Mouse (Mus musculus): ENCODE measurements at regions not wholly inside any gene's neighbourhood (a gene's known extent, or its start where the extent isn't known, plus 50 kb on each side); places are given as distances from the start of the nearest gene placed in this dataset.
"Not testable (repeated sequence)": the region's sequence is repeated elsewhere in the genome, so short reads cannot be mapped to it uniquely, and the experiment has no call there.

- H3K4me1 ChIP-seq (ENCODE audit: control insufficient read depth, insufficient read depth, low read length): no peaks in the 10 kb centered on the region; the same call in 1 of the 2 replicates
- H3K4me3 ChIP-seq: no peak overlapping the region
- TF ChIP-seq EP300 (IDR thresholded peaks at IDR 0.05; ENCODE audit: insufficient read depth, low read depth, low read length) (no peak), CTCF (IDR thresholded peaks at IDR 0.05) (no peak), POLR2A (IDR thresholded peaks at IDR 0.05; ENCODE audit: insufficient read depth, low read depth, low read length) (no peak)
- no peak overlapping the region for H3K9ac ChIP-seq (ENCODE audit: low read depth, low read length)
- DNase-seq: no peak
- H3K27ac ChIP-seq: no peak overlapping the region
- no peaks in the 10 kb centered on the region for H3K36me3 ChIP-seq (ENCODE audit: control insufficient read depth, insufficient read depth, low read length)
- intact Hi-C loops (cut with DNase I): no loop called here
- H3K27me3 ChIP-seq (ENCODE audit: control insufficient read depth, insufficient read depth, low read length): no peaks in the 10 kb centered on the region
- 84% methylated on average over 9 of the region's 9 CpGs for WGBS
- no peaks in the 10 kb centered on the region for H3K79me2 ChIP-seq (replicated peaks; ENCODE audit: control insufficient read depth, insufficient read depth, low read length)
These were observed 213.0 kb upstream of the Sesn3 start for GRCm38 (mm10) chr9:14061840-14062239.

GRCm38 (mm10) chr9:14062706-14063105 is 212.2 kb upstream of the Sesn3 start:
- 84% methylated on average over 1 of the region's 1 CpGs for WGBS
- Histone ChIP-seq H3K27me3 (ENCODE audit: control insufficient read depth, insufficient read depth, low read length) (no peaks in the 10 kb centered on the region), H3K79me2 (replicated peaks; ENCODE audit: control insufficient read depth, insufficient read depth, low read length) (no peaks in the 10 kb centered on the region), H3K27ac (no peak overlapping the region), H3K4me3 (no peak overlapping the region), H3K9ac (ENCODE audit: low read depth, low read length) (no peak overlapping the region), H3K36me3 (ENCODE audit: control insufficient read depth, insufficient read depth, low read length) (no peaks in the 10 kb centered on the region), H3K4me1 (ENCODE audit: control insufficient read depth, insufficient read depth, low read length) (no peaks in the 10 kb centered on the region; the same call in 1 of the 2 replicates)
- no peak for DNase-seq
- intact Hi-C loops (cut with DNase I): no loop called here
- TF ChIP-seq POLR2A (IDR thresholded peaks at IDR 0.05; ENCODE audit: insufficient read depth, low read depth, low read length) (no peak), CTCF (IDR thresholded peaks at IDR 0.05) (no peak), EP300 (IDR thresholded peaks at IDR 0.05; ENCODE audit: insufficient read depth, low read depth, low read length) (no peak)

- WGBS: 78% methylated on average over 7 of the region's 7 CpGs
- H3K4me1 ChIP-seq (ENCODE audit: control insufficient read depth, insufficient read depth, low read length); H3K27ac ChIP-seq; H3K36me3 ChIP-seq (ENCODE audit: control insufficient read depth, insufficient read depth, low read length); H3K4me3 ChIP-seq; H3K27me3 ChIP-seq (ENCODE audit: control insufficient read depth, insufficient read depth, low read length); H3K79me2 ChIP-seq (replicated peaks; ENCODE audit: control insufficient read depth, insufficient read depth, low read length); H3K9ac ChIP-seq (ENCODE audit: low read depth, low read length); intact Hi-C loops (cut with DNase I); DNase-seq: not testable (repeated sequence)
These were observed 208.1 kb upstream of the Sesn3 start for GRCm38 (mm10) chr9:14066741-14067140.

- H3K27ac ChIP-seq: no peak overlapping the region
- peaks cover 1% of the 10 kb centered on the region; the same call in 1 of the 2 replicates for H3K4me1 ChIP-seq (ENCODE audit: control insufficient read depth, insufficient read depth, low read length)
- no peak for TF ChIP-seq POLR2A (IDR thresholded peaks at IDR 0.05; ENCODE audit: insufficient read depth, low read depth, low read length)
- TF ChIP-seq CTCF (IDR thresholded peaks at IDR 0.05): no peak
- no peak for TF ChIP-seq EP300 (IDR thresholded peaks at IDR 0.05; ENCODE audit: insufficient read depth, low read depth, low read length)
- no peaks in the 10 kb centered on the region for H3K27me3 ChIP-seq (ENCODE audit: control insufficient read depth, insufficient read depth, low read length)
- intact Hi-C loops (cut with DNase I): no loop called here
- H3K9ac ChIP-seq (ENCODE audit: low read depth, low read length): no peak overlapping the region
- no peak overlapping the region for H3K4me3 ChIP-seq
- DNase-seq: no peak
- H3K79me2 ChIP-seq (replicated peaks; ENCODE audit: control insufficient read depth, insufficient read depth, low read length): no peaks in the 10 kb centered on the region
- WGBS: 92% methylated on average over 6 of the region's 6 CpGs
- H3K36me3 ChIP-seq (ENCODE audit: control insufficient read depth, insufficient read depth, low read length): no peaks in the 10 kb centered on the region
These were observed 205.8 kb upstream of the Sesn3 start for GRCm38 (mm10) chr9:14069076-14069475.

- intact Hi-C loops (cut with DNase I): no loop called here
- no peak for DNase-seq
- Histone ChIP-seq H3K9ac (ENCODE audit: low read depth, low read length) (no peak overlapping the region), H3K27ac (no peak overlapping the region), H3K4me1 (ENCODE audit: control insufficient read depth, insufficient read depth, low read length) (peaks cover 3% of the 10 kb centered on the region; the same call in 1 of the 2 replicates), H3K27me3 (ENCODE audit: control insufficient read depth, insufficient read depth, low read length) (no peaks in the 10 kb centered on the region), H3K4me3 (no peak overlapping the region), H3K79me2 (replicated peaks; ENCODE audit: control insufficient read depth, insufficient read depth, low read length) (no peaks in the 10 kb centered on the region), H3K36me3 (ENCODE audit: control insufficient read depth, insufficient read depth, low read length) (no peaks in the 10 kb centered on the region)
- TF ChIP-seq EP300 (IDR thresholded peaks at IDR 0.05; ENCODE audit: insufficient read depth, low read depth, low read length): no peak
- no peak for TF ChIP-seq POLR2A (IDR thresholded peaks at IDR 0.05; ENCODE audit: insufficient read depth, low read depth, low read length)
- TF ChIP-seq CTCF (IDR thresholded peaks at IDR 0.05): no peak
- 52% methylated on average over 3 of the region's 3 CpGs for WGBS
These were observed 205.1 kb upstream of the Sesn3 start for GRCm38 (mm10) chr9:14069770-14070169.

GRCm38 (mm10) chr9:14071728-14072127 is 203.1 kb upstream of the Sesn3 start:
- H3K36me3 ChIP-seq (ENCODE audit: control insufficient read depth, insufficient read depth, low read length): no peaks in the 10 kb centered on the region
- H3K4me1 ChIP-seq (ENCODE audit: control insufficient read depth, insufficient read depth, low read length): peaks cover 3% of the 10 kb centered on the region; the same call in 1 of the 2 replicates
- intact Hi-C loops (cut with DNase I): no loop called here
- H3K79me2 ChIP-seq (replicated peaks; ENCODE audit: control insufficient read depth, insufficient read depth, low read length): no peaks in the 10 kb centered on the region
- no peak overlapping the region for H3K9ac ChIP-seq (ENCODE audit: low read depth, low read length)
- no peak overlapping the region for H3K27ac ChIP-seq
- TF ChIP-seq EP300 (IDR thresholded peaks at IDR 0.05; ENCODE audit: insufficient read depth, low read depth, low read length) (no peak), POLR2A (IDR thresholded peaks at IDR 0.05; ENCODE audit: insufficient read depth, low read depth, low read length) (no peak), CTCF (IDR thresholded peaks at IDR 0.05) (no peak)
- WGBS: 74% methylated on average over 6 of the region's 6 CpGs
- no peak overlapping the region for H3K4me3 ChIP-seq
- DNase-seq: no peak
- no peaks in the 10 kb centered on the region for H3K27me3 ChIP-seq (ENCODE audit: control insufficient read depth, insufficient read depth, low read length)

All from heart, adult 2 months (tissue).